Mouse (Mus musculus) mouse embryonic stem cell (cell line): ENCODE measurements around the gene Treml1.
"Not testable (repeated sequence)": the region's sequence is repeated elsewhere in the genome, so short reads cannot be mapped to it uniquely, and the experiment has no call there.

Experiments
- in situ Hi-C, 2 experiments: fragments of 300-500 bp; cut with MboI; formaldehyde crosslinking; loops; 1 replicate in 1 of 2; 3 replicates in 1 of 2; pipeline ENCODE4 v1.14.3; 2019 to 2020; ENCODE audit warnings: low sequenced_read_pairs in 2 of 2, low pct_unique_long_range_greater_than_20kb in 1 of 2, mixed read lengths in 1 of 2; ENCODE audit not compliant: unreplicated experiment in 1 of 2

The Treml1 gene

DNA sequence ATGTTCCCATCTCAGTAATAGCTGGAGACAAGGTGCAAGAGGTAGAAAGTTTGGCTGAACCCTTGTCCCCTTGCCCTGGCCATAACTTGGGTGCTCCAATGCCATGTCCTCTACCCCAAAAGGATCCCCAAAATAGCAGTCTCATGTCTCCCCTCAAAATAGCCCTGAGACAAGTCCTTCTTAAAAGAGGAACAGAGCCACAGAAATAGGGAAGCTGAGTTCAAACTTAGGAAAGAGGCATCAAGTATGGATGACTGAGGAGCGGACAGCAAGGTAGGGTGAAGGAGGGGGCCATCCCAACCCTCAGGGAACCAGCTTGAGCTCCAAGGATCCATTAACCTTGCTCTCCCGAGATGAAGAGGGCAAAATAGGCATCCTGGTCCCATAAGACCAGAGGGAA, 12.4 kb upstream of the Treml1 start:
- in situ Hi-C loops: loop anchor here in 1 of 2 experiments (10.0 kb wide), 1 partner anchor 232 kb away; no protein-coding TSS in a partner anchor

DNA sequence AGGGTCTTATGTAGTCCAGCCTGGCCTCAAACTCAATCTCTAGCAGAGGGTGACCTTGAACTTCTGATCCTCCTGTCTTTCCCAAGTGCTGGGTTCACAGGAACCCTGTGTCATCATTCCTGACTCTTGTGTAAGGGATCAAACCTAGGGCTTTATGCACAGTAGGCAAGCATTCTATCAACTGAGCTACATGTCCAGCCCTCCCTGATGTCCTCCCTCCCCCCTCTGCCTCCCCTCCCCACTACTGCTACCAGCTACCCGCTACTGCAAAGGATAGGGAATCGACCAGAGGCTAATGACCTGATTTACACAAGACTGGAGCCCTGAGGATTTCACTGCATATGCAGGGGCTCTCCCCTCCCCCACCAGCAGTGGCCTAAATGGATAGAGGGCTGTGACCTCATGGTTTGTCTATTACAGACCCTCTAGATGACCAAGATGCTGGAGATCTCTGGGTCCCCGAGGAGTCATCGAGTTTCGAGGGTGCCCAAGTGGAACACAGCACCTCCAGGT, 9.0 kb upstream of the Treml1 start:
- in situ Hi-C loops: no loop called here

DNA sequence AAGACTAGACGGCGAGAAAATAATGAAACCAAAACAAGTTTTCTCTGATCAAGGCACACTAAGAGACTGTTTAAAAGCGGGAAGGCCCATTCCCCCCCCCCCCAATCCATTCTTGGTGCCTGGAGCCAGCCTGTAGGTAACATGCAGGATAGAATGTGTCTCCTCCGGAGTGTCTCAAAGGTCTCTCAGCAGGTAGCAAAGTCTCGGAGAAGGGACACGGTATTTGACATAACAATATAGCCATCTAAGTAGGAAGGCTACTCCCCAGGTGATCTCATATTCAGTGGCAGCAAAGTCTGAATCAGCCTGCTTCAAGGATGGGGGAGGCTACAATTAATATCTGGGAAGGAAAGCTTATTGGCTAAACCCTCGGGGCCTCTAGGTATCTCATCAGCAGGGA, 6.7 kb upstream of the Treml1 start:
- in situ Hi-C loops: not testable (repeated sequence)

DNA sequence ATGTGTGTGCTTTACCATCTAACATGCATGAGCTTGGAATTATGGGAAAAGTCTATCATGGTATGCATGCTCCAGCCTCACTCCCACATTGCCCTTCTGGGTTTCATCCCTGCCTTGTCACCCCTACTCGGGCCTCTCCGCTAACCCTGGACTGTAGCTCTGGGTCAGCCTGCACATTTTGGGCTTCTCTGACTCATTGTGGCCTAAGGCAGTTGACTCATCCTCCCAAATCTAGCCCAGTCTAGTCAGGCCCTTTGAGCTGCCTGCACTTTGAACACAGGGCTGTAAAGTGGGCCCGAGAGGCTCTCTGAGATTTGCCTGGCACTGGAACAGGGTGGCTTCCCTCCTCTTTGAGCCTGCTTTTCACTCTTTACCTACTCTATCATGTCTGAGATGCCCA, 3.9 kb upstream of the Treml1 start:
- in situ Hi-C loops: no loop called here

DNA sequence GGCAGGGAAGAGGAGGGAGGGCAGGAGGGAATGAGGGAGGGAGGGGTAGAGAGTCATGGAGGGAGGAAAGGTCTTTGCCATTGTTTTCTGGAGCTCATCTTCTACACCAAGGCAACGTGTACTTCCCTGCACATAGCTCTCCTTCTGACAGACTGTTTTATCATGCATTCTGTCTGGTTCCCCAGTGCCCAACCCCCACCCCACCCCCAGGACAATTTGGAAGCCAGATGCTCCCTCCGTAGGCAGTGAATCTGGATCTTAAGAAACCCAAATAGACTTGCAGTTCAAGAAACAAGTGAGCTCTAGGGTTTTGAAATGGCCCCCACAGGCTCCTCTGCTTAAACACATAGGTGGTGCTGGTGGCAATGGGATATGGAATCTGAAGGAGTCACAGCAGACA, 1.8 kb upstream of the Treml1 start:
- in situ Hi-C loops: no loop called here

DNA sequence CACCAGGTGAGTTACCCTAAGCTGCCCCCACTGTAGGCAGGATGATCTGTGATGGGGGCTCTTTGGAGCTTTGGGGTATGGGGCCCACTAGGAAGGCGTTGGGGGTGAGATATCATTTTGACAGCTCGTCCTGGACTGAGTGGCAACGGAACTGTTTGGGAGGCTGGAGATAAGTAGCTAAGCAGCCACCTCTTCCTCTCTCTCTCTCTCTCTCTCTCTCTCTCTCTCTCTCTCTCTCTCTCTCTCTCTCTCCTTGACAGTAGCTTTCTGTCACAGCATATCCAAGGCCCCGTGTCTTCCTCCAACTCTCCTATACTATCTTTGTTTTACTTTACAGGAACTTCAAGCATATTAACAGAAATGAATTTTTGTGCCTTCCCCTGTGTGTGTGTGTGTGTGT, 746 bp downstream of the Treml1 start:
- in situ Hi-C loops: no loop called here

DNA sequence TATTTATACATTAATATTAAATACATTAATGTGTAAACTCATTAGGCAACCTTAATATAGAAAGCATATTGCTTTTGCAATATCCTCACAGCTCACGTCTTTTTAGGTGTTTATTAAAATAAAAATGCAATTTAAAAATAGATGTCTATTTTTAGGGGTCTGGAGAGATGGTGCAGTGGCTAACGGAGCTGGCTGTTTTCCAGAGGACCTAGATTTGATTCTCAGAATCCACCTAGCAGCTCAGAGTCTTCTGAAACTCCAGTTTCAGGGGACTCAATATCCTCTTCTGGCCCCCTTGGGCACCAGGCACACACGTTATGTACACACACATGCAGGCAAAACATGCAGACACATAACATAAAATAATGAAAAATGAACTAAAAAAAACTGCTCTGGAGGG, 2.6 kb downstream of the Treml1 start:
- in situ Hi-C loops: no loop called here

DNA sequence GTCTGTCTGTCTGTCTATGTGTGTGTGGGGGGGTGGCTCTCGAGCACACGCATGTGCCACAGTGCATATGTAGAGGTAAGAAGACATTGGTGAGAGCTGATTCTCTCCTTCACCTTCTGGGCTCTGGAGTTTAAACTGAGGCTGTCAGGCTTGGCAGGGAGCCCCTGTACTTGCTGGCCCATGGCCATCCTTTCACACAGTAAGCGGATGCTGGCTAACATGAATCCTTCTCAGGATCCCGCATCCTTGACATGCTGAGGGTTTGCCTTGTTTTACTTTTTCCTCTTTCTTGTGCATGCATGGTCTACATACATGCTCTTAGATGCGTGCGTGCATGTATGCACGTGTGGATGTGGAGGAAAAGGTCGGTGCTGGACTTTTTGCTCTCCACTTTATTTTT, 3.2 kb downstream of the Treml1 start:
- in situ Hi-C loops: no loop called here

DNA sequence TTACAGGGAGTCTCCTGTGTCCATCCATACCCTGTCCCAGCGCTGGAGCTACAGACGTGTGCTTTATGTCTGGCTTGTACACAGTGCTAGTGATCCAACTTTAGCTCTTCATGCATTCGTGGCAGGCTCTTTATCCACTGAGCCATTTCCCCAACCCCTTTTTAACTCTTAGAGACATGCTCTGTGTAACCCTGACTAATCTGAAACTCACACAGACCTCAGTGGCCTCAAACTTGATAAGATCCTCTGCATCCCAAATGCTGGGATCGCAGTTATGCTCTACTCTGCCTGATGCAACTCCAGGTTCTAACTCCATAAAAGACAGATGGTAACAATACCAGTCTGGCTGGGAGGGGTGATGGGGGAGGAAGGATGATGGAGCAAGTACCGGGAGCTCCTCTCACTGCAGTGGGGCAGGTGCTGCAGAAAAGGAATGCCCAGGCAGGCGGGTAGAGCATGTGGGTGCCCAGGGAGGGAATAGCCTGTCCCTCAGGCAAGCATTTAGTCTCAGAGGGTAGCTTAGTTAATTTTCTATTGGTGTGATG, 3.8 kb downstream of the Treml1 start:
- in situ Hi-C loops: no loop called here

DNA sequence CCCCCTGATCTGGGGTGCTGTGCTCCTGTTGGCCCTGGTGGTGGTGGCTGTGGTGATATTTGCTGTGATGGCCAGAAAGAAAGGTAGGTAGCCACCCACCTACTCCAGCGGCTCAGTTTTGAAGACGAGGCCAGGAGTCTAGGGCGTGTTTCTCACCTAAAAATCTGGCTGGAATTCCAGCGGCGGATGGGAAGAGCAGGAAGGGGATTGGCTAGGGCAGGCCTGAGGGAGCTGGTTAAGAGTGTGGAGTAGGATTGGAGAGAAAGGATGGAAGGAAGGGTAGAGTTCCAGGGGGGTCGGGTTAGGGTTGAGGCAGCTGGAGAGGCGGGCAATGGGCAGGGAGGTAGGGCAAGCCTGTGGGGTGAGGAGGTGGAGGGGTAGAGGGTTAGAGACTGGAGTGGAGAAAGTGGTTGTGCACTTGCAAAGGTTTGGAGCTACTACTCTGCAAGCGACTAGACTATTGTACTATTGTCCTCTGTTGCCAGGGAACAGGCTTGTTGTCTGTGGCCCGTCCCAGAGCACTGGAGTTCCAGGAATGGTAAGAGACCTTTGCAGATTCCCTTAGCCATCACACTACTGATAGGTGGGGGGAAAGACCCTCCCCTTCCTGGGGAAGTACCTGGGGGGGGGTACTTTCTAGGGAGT, 5.9 kb downstream of the Treml1 start:
- in situ Hi-C loops: no loop called here

DNA sequence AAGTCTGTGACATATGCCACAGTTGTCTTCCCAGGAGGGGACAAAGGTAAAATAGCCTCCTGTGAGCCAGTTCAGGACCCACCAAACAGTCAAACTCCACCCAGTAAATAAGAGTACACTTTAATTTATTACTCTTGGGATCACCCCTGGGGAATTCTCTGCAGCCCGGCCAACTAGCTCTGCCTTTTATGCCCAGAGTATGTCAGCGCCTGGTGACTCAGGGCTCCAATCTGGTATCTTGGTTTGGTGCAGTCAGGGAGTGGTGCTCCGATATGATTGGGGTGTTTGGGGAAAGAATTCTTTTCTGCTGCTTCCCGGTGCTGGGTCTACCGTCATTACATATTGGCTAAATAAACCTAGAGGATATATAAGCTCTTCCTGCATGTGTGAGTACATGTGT, 7.1 kb downstream of the Treml1 start:
- in situ Hi-C loops: no loop called here

DNA sequence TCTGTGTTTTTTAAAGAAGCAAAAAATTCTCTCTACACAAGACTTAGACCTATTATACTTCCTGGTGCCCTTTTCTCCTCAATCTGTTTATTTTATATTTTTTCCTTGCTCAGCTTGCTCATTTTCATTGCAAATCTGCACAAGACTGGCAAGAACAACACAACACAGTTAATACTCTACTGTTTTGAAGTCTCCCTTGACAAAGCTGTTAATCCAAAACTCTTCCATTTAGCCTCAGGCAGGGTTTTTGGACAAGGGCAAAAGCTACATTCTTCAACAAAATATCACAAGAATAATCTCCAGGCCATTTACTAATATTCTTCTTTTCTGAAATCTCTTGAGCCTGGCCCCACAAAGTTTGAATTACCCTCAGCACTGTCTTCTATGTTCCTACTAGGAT, 11.9 kb downstream of the Treml1 start:
- in situ Hi-C loops: no loop called here

DNA sequence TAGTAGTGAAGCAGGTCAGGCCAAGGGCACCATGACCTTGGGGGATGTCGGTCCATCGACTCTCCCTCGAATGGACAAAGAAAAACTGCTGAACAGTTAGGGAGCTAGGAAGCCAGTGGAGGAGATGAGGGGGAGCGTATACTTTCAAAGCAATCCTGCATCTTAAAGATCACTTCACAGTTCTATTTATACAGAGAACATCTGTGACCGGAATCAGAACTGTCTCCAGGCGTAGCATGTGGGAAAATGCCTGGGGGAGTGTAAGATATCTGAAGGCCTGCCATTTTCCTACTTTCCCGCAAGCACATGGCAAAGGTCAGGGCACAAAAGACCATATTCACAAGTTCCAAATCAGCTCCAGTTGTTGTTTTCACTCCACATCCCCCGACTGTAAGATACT, 13.3 kb downstream of the Treml1 start:
- in situ Hi-C loops: no loop called here

DNA sequence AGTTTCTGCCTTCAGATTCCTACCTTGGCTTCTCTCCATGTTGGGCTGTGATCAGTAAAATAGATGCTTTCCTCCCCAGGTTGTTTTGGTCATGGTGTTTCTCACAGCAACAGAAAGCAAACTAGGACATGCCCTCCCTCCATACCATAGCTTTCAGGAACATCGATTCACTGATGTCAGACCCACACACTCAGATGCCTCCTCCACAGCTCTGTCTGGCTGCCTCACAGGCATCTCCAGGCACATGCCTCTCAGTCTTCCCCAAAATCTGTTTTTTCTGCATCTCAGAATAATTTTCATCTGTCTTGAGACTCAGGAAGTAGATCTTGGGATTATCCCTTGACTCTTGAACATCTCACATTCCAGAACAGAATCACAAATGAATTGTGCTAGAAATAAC, 16.4 kb downstream of the Treml1 start:
- in situ Hi-C loops: no loop called here

DNA sequence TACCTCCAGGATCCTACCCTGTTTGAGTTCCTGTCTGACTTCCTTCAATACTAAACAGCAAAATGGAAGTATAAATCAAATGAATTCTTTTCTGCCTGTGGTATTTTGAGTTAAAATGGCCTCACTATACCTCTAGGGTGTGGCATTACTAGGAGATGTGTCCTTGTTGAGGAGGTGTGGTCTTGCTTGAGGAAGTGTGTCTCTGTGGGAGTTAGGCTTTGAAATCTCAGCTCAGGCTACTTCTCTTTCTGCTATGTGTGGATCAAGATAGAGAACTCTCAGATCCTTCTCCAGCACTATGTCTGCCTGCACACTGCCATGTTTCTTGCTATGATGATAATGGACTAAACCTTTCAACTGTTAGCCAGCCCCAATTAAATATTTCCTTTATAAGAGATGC, 19.3 kb downstream of the Treml1 start:
- in situ Hi-C loops: no loop called here

DNA sequence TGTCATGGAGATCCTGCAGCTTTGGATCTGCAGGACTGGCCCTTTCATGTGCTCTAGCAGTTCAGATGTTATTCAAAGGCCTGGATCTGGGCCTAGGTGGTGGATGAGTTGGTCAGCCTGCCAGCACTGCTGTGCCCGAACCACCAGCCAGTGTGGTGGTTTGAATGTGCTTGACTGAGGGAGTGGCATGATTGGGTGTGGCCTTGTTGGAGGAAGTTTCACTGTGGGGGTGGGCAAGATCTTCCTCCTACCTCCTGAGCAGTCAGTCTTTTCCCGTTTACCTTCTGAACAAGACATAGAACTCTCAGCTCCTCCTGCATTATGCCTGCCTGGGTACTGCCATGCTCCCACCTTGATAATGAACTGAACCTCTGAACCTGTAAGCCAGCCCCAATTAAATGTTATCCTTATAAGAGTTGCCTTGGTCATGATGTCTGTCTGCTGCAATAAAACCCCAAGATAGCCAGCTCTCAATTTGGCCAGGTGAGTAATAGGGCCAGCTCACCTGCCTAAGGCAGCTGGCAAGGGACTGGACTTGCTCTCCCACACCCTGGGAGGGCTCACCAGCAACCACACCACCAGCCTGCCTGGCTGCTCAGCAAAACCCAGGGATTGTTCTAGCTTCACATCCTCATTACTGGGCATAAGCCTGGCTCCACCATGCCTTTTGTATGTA, 26.2 kb downstream of the Treml1 start:
- in situ Hi-C loops: no loop called here

DNA sequence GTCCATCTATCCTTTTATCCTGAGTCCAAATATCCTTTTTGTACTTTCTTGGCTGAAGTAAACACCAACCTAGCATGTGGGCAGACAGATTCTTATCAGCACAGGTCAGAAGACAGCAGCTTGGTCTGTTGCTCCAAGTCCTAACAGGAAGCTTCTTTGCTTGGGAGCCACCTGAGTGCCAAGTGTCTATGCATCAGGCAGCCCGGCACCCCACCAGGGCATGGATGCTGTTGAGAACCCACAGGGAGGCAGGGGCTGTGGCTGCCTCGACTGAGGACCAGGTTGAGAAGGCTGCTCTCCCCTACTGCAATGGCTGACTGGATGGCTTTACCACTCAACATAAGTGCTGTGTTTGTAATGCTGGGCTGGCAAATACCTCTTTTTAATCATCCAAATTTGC, 28.9 kb downstream of the Treml1 start:
- in situ Hi-C loops: no loop called here

DNA sequence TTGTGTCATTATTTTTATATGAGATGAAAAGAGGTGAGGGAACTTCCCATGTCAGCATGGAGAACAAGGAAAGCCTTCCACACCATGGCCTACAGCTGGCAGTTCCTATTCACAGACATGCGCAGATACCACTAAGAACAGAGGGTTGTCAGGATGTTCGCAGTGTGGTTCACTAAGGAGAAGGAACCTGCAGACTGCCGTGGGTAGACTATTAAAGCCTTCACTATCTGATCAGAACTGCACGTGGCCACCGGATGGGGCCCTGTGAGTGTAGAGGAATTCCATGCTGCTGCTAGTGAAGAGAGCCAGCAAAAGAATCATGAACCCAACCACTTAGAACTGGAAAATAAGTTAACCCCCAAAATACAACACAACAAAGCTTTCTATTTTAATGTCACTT, 29.7 kb downstream of the Treml1 start:
- in situ Hi-C loops: no loop called here

DNA sequence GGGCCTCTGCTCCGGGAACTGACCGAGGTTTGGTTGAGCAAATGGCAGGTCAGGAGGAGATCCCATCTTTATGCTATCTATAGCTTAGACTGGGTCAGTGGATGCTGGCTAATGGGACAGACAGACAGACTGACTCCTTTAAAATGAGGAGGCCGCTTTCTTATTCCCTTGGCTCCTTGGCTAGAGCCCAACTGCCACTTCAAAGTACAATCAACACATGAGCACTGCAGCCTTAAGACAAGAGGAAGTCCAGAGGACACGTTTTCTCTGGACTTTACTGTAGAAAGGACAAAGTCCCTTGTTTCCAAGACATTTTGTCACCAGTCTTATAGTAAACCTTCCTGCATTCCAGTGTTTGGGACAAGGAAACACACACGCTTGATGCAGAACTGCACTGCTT, 31.7 kb downstream of the Treml1 start:
- in situ Hi-C loops: no loop called here

DNA sequence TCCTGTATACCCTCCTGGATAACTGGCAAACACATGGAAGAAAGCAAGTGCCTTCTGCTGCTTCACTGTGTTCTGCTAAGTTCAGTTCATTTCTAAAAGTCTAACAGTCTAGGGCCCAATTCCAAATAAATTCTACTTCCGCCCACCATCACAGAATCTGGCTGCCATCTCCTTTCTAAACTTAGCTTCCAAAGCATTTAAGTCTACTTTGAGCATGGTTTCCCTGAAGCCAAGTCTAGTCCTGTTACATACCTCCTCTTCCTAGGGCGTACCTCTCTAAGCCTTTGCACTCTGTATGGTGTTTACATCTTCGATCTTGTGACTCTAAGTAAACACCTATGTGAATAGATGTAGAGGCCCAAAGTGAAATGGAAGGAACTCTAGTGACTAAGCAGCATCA, 32.9 kb downstream of the Treml1 start:
- in situ Hi-C loops: no loop called here
